Mouse (Mus musculus) testis, adult 2 months (tissue): ENCODE results near the gene Mtif3. TPM values are rescaled to one million over a fixed set of nuclear protein-coding genes. Genes with fewer than 3 reads are reported as not detected.
A peak's percentile ranks its signal among the peaks of the same experiment; 100 is the strongest.

ENCODE experiments used
- H3K27ac ChIP-seq: fragments of 200-500 bp; 2 replicates; pipeline ENCODE4 v1.5.1; 2012; ENCODE audit warnings: low read depth, low read length; ENCODE audit not compliant: control insufficient read depth, insufficient read depth
- H3K27me3 ChIP-seq: fragments of 200-500 bp; 2 replicates; pipeline ENCODE4 v1.6.1; 2012; ENCODE audit warnings: mild to moderate bottlenecking, low read length, moderate library complexity; ENCODE audit not compliant: control insufficient read depth, insufficient read depth
- H3K36me3 ChIP-seq: fragments of 200-500 bp; 2 replicates; pipeline ENCODE4 v1.6.1; 2012; ENCODE audit warnings: mild to moderate bottlenecking, low read length; ENCODE audit not compliant: control insufficient read depth, insufficient read depth
- H3K4me1 ChIP-seq: fragments of 200-500 bp; 2 replicates; pipeline ENCODE4 v1.6.1; 2012; ENCODE audit warnings: low read length; ENCODE audit not compliant: control insufficient read depth, insufficient read depth
- H3K4me3 ChIP-seq: fragments of 200-500 bp; 2 replicates; pipeline ENCODE4 v1.5.1; 2012; ENCODE audit warnings: low read depth, mild to moderate bottlenecking, low read length, moderate library complexity, mixed read lengths; ENCODE audit not compliant: control insufficient read depth
- CTCF ChIP-seq: fragments of 200-500 bp; IDR thresholded peaks from 2 replicates; pipeline ENCODE4 v1.5.1; 2012; ENCODE audit warnings: low read depth, mild to moderate bottlenecking, inconsistent platforms, low read length, moderate library complexity; ENCODE audit not compliant: control insufficient read depth, insufficient read depth, insufficient replicate concordance
- POLR2A ChIP-seq: fragments of 200-500 bp; IDR thresholded peaks from 2 replicates; pipeline ENCODE4 v1.6.1; 2012; ENCODE audit warnings: low read depth, mild to moderate bottlenecking, inconsistent platforms, low read length, moderate library complexity; ENCODE audit not compliant: control insufficient read depth
- polyA plus RNA-seq: library from polyadenylated mRNA; depleted of rRNA; stranded (reverse); fragments of >200 nt; gene quantifications from 2 replicates; pipeline ENCODE4 v1.2.3, GENCODE M21; 2012; rRNA removed

Mtif3 gene
- polyA plus RNA-seq, 1 experiment = 10.3 TPM

- H3K27me3 ChIP-seq = no peaks in the 10 kb centered on the region
- no peaks in the 10 kb centered on the region for H3K4me1 ChIP-seq
- H3K27ac ChIP-seq = no peak overlapping the region
- H3K36me3 ChIP-seq = no peaks in the 10 kb centered on the region
- TF ChIP-seq CTCF (no peak), POLR2A (no peak)
- no peak overlapping the region for H3K4me3 ChIP-seq
Measured at GRCm38 (mm10) chr5:146913355-146913754, 50.2 kb downstream of the Mtif3 start.

- TF ChIP-seq CTCF (no peak), POLR2A (no peak)
- Histone ChIP-seq H3K4me3 (no peak overlapping the region), H3K4me1 (no peaks in the 10 kb centered on the region), H3K36me3 (no peaks in the 10 kb centered on the region), H3K27ac (no peak overlapping the region), H3K27me3 (no peaks in the 10 kb centered on the region)
Measured at GRCm38 (mm10) chr5:146912206-146912605, 51.4 kb downstream of the Mtif3 start.

- TF ChIP-seq POLR2A (no peak), CTCF (no peak)
- H3K27ac ChIP-seq = no peak overlapping the region
- no peaks in the 10 kb centered on the region for H3K27me3 ChIP-seq
- H3K4me3 ChIP-seq = no peak overlapping the region
- no peaks in the 10 kb centered on the region for H3K36me3 ChIP-seq
- H3K4me1 ChIP-seq = no peaks in the 10 kb centered on the region
Measured at GRCm38 (mm10) chr5:146908629-146909028, 55.0 kb downstream of the Mtif3 start.

GRCm38 (mm10) chr5:146907533-146907932 lies 56.1 kb downstream of the Mtif3 start:
- Histone ChIP-seq H3K27me3 (no peaks in the 10 kb centered on the region), H3K4me3 (no peak overlapping the region), H3K27ac (no peak overlapping the region), H3K4me1 (no peaks in the 10 kb centered on the region), H3K36me3 (no peaks in the 10 kb centered on the region)
- TF ChIP-seq POLR2A = no peak
- no peak for TF ChIP-seq CTCF

GRCm38 (mm10) chr5:146905486-146906172 lies 58.0 kb downstream of the Mtif3 start:
- TF ChIP-seq POLR2A = no peak
- peak; percentile 76; the same call in 1 of the 2 replicates for TF ChIP-seq CTCF
- no peaks in the 10 kb centered on the region for H3K4me1 ChIP-seq
- peak overlapping the region; percentile 30 for H3K4me3 ChIP-seq
- no peak overlapping the region for H3K27ac ChIP-seq
- no peaks in the 10 kb centered on the region for H3K36me3 ChIP-seq
- no peaks in the 10 kb centered on the region for H3K27me3 ChIP-seq

GRCm38 (mm10) chr5:146904404-146904803 lies 59.2 kb downstream of the Mtif3 start:
- Histone ChIP-seq H3K36me3 (no peaks in the 10 kb centered on the region), H3K27ac (no peak overlapping the region), H3K27me3 (no peaks in the 10 kb centered on the region), H3K4me3 (no peak overlapping the region), H3K4me1 (no peaks in the 10 kb centered on the region)
- no peak for TF ChIP-seq CTCF
- no peak for TF ChIP-seq POLR2A

Other genes with a start within 250 kb of the Mtif3 start
- 23.7 and 27.7 TPM in 2 replicates for gene Usp12, start 168.8 kb downstream of the Mtif3 start, polyA plus RNA-seq
- gene Rpl21, start 130.9 kb downstream of the Mtif3 start, polyA plus RNA-seq = 58.3 and 64.9 TPM in 2 replicates
- 0.84 and 1.6 TPM in 2 replicates for gene Rasl11a, start 118.7 kb downstream of the Mtif3 start, polyA plus RNA-seq
- 9.5 and 12.1 TPM in 2 replicates for gene Gtf3a, start 15.1 kb downstream of the Mtif3 start, polyA plus RNA-seq
- gene Lnx2, start 112.8 kb upstream of the Mtif3 start, polyA plus RNA-seq = 9.5 and 10.8 TPM in 2 replicates
- gene Polr1d, start 113.2 kb upstream of the Mtif3 start, polyA plus RNA-seq = 136 and 138 TPM in 2 replicates
- not detected in 2 replicates for gene Gsx1, start 224.9 kb upstream of the Mtif3 start, polyA plus RNA-seq